Mouse (Mus musculus): ENCODE results near the gene Gabrr1. TPM values are rescaled to one million over a fixed set of nuclear protein-coding genes. Genes with fewer than 3 reads are reported as not detected.

The Gabrr1 gene
- polyA plus RNA-seq, 1 experiment from 2014 or later = not detected

Other genes starting within 250 kb of the Gabrr1 start
- gene Ankrd6, start 181.7 kb upstream of the Gabrr1 start, polyA plus RNA-seq (2015; fragmentation: Nextera tagmentation; extraction: Ambion mirVana) = 11.2 and 12.0 TPM in 2 replicates
- gene Rragd, start 149.5 kb upstream of the Gabrr1 start, polyA plus RNA-seq (2015; fragmentation: Nextera tagmentation; extraction: Ambion mirVana) = 18.6 and 20.0 TPM in 2 replicates
- 40.4 and 41.2 TPM in 2 replicates for gene Ube2j1, start 101.1 kb upstream of the Gabrr1 start, polyA plus RNA-seq (2015; fragmentation: Nextera tagmentation; extraction: Ambion mirVana)
- gene Gabrr2, start 69.5 kb upstream of the Gabrr1 start, polyA plus RNA-seq (2015; fragmentation: Nextera tagmentation; extraction: Ambion mirVana) = 0.35 and 1.0 TPM in 2 replicates
- 2.5 TPM in 2 replicates for gene Pm20d2, start 57.2 kb downstream of the Gabrr1 start, polyA plus RNA-seq (2015; fragmentation: Nextera tagmentation; extraction: Ambion mirVana)
- gene Srsf12, start 76.5 kb downstream of the Gabrr1 start, polyA plus RNA-seq (2015; fragmentation: Nextera tagmentation; extraction: Ambion mirVana) = 13.5 and 15.3 TPM in 2 replicates
- 104 and 116 TPM in 2 replicates for gene Pnrc1, start 157.6 kb downstream of the Gabrr1 start, polyA plus RNA-seq (2015; fragmentation: Nextera tagmentation; extraction: Ambion mirVana)
- gene Rngtt, start 177.8 kb downstream of the Gabrr1 start, polyA plus RNA-seq (2015; fragmentation: Nextera tagmentation; extraction: Ambion mirVana) = 20.1 and 21.6 TPM in 2 replicates

Measured in embryonic facial prominence, embryonic 15.5 days (tissue).